Mouse (Mus musculus) layer of hippocampus, postnatal 25 days (tissue): ENCODE results near the gene Mrpl47. TPM values are rescaled to one million over a fixed set of nuclear protein-coding genes. Genes with fewer than 3 reads are reported as not detected.
"Not testable (repeated sequence)": the region's sequence is repeated elsewhere in the genome, so short reads cannot be mapped to it uniquely, and the experiment has no call there.

Source experiments
- DNase-seq, 2 experiments: peaks; one replicate each; pipeline ENCODE4 v3.0.0; 2022; ENCODE audit warnings: mixed read lengths in 2 of 2, low spot score in 1 of 2; ENCODE audit errors: extremely low spot score in 1 of 2
- total RNA-seq, 2 experiments: library from RNA; stranded (reverse); gene quantifications; 2 replicates each; pipeline ENCODE4 v1.2.3; 2021

Mrpl47 gene
- total RNA-seq, 2 experiments from 2014 or later = 21.1 to 22.5 TPM

DNA sequence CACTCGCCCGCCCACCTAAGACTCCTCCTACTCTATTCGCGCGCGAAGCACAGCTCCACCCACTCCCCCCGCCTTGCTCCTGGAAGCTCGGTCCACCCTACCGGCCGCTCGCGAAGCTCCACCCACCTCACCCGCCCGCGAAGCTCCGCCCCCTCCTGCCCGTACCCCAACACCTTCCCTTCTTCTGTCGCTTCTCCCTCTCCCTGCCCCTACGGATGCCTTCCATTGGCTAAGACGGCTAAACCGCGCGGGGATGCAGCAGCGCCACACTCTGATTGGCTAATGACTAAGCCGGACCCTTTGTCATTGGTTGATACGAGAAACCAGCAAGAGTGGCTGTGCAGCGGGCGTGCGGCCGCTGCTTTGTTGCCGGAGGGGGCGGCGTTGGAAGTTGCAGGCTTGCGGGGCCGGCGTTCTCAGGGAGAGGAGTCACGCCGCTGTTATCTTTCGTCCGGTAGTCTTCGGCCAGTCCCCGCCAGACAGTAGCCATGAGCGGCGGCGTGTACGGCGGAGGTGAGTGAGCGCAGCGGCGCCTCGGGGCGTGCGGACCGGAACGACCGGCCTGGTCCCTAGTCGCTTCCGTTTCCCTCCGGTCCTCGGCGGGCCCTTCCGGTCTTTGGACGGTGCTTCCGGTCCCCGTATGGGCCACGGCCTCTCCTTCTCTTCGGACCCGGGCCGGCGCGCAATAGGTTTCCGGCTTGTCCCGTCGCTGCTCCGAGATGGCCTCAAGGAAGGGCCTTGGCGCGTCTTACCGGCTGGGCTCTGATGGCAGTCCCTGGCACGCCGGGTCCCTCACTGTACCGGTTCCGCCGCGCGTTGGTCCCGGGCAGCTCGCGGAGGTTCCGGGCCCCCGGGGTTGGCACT lies 28.8 kb downstream of the Mrpl47 start:
- peak; percentile 85 to 90 for DNase-seq

DNA sequence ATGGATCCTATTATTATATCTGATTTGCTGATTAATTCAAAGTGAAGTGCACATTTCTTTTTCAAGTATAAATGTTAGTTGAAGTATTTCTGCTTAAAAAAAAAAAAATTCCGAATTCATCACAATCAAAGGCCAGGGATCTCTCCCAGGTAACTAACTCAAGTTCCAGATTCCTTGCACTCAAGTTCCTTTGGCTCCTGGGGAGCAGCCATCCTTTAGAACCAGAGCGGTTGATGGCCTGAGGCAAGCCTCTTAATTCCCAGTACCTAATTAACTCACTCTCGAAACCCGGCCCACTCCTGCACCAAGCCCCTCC lies 29.4 kb downstream of the Mrpl47 start:
- no peak for DNase-seq

DNA sequence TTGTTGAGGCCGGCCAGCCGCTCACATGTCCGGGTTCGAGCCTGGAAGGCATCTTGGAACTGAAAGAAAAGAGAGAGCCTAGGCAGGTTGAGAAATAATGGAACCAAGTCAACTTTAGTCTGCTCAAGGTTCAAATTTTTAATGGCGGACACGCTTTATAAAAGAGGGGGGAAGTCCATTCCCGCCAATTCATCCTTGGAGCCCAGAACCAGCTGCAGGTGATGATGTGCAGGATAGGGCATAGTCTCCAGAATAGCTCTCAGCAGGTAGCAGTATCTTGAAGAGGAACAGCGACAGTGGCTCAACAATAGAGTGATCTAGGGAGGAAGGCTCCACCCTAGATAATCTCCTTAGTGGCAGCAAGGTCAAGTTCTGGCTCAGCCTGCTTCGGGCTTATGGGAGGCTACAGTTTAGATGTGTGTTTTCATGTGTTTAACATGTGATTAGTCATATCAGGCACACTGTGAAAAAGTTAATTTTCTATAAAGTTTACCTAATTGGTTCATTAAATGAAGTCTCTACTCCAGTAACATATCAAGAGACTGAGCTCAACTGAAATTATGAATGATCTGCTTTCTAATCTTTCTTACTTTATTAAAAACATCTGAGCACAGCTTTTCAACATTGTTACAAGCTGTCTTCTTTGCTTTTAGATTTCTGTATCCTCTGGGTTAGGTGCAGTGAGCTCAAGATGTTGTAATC lies 31.6 kb downstream of the Mrpl47 start, which contains the start of gene Actl6a:
Gene Actl6a, plus strand, starts transcription at position 652 of the 702 bp plus-strand sequence.
- DNase-seq = not testable (repeated sequence)

DNA sequence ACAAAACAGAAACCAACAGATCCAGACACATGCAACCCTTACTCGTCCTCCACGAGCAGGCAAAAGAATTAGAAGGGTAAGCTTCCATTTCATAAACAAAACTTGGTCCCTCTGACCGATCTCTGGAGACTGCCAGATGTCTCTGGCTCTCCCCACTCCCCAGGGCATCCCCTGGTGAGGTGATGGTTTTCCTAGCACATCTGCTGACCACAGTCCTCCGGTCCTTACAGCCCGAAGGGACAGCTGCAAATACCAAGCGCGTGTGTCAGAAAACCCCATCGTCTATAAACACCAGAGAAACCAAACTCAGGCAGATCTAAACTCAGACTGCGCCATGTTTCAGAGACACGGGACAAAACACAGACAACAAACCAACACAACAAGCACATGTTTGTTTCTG lies 32.8 kb downstream of the Mrpl47 start:
- not testable (repeated sequence) for DNase-seq

DNA sequence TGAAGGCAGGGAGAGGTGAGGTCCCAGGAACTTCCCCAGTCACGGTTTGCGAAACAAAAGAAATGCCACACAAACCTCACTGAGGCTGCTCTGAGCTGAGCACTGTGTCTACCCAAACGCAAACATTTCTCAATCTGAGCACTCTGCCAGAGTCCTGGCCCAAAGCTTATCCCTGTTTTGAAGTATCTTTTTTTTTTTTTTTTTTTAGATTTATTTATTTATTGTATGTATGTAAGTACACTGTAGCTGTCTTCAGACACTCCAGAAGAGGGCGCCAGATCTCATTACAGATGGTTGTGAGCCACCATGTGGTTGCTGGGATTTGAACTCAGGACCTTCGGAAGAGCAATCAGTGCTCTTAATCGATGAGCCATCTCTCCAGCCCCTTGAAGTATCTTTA lies 33.4 kb downstream of the Mrpl47 start:
- not testable (repeated sequence) for DNase-seq

DNA sequence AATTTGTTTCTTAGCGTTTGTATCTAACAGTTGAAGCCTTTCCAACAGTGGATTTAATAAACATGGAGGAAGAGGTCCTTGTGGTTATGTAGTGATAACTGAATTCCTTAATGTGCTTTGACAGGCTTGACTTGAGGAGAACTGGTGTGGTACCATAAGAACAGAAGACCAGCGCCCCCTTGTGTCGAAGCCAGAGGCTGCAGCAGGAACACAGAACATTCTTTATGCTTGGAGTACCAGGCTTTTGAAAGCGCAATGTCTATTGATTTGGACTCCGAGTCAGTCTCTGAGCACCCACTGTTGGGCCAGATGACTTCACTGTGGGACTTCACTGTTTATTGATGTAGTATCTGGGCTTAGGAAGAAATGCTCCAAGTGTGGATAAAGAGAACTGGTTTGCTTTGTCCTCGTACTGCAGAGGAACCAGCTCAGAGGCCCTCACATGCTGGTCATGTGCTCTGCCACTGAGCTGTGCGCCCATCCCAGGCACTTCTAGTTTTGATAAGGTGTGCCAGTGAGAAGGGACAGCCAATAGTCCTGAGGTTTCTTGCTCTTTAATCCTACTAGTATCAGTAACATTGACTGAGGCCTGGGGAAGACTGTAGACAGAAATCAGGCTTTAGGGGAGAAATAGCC lies 39.1 kb downstream of the Mrpl47 start:
- peak; percentile 93 to 100 for DNase-seq

DNA sequence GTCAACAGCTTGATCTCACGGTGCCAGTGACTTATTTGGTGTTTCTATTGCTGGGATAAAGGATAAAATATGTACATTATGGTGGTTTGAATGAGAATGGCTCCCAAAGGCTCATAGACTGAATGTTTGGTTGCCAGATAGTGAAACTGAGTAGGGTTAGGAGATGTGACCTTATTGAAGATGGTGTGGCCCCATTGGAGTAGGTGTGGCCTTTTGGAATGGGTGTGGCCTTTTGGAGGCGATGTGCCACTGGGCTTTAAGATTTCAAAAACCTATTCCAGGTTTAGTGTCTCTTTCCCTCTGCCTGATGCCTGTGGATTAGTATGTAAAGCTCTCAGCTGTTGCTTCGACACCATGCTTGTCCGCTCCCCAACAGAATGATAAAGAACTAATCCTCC lies 41.8 kb downstream of the Mrpl47 start:
- DNase-seq = no peak

DNA sequence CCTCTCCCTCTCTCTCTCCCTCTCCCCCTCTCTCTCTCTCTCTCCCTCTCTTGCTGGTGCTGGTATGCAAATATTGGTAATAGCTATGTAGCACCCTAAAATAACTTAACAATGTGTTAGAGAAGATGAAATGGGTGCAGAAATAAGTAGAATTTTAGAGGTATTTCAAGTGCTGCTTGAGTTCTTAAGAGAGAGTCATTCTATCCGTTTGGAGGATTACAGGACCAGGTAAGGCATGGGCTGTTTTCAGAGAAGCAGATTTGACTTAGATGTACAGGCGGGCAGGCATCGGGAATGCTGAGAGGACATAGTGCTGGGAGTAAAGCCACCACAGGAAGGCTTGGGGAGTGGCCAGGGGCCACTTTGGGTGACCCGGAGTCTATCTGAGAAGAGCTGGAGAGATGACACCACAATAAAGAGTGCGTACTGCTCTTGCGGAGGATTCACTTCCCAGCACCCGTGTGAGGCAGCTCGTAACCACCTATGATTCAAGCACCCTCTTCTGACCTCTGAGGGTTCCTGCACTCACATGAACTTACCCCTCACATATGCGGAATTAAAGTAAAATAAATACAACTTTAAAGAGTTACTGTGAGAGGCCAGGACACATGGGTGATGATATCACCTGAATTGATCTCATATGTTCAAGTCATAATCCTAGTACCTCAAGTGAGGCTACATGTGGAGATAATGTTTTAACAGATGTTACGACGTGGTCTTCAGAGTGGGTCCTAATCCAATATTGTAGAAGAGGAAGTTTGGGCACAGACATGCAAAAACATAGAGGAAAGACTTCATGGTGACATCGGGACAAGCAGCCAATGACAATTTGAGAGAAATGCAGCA lies 42.4 kb downstream of the Mrpl47 start:
- DNase-seq = no peak

DNA sequence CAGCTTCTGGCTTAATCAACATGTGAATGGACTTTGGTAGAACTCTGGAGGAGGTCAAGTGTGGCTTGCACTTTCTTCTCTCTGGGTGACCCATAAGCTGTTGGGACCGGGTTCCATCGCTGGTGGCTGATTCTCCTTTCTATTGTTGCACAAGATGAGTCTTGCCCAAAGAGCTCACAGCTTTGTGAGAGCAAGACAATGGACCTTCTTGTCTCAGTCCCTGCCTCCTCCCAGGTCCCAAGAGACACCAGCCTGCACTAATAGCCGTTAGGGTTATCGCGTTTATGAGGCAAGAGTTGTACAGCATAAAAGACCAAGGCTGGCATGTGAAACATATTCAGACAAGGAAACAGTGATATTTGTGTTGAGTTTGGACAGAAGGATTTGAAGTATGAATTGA lies 43.2 kb downstream of the Mrpl47 start:
- no peak for DNase-seq

DNA sequence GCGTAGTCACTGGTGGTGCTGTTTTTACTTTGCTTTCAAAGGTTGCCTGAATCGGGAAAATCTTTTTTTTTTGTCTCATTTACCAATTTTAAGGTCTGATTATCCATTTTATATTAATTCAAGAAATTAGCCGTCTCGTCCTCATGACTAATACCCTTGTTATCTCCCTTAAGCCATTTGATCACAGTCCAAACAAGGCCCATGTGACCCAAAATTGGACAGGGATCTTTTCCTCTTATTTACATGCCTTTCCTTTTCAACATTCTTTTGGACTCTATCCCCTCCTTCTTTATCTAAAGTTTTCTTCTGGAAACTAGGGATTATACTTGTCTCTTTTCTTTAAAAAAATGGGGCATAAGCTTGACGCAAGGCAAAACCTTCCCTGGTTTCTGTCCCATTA lies 45.6 kb downstream of the Mrpl47 start:
- no peak for DNase-seq

DNA sequence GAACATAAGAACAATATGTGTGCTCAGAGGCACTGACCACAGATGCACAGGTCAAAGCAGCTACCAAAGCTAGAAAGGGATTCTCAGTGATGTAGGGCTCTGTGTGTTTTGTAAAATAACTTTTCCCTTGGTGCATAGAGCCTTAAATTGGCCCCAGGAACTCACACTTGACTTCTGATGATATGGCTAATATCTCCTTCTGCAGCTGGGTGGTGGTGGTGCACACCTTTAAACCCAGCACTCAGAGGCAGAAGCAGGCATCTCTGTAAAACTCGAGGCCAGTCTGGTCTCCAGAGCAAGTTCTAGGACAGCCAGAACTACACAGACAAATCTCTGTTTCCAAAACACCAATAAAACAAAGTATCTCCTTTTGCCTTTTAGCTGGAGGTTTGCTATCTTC lies 46.5 kb downstream of the Mrpl47 start:
- DNase-seq = no peak

DNA sequence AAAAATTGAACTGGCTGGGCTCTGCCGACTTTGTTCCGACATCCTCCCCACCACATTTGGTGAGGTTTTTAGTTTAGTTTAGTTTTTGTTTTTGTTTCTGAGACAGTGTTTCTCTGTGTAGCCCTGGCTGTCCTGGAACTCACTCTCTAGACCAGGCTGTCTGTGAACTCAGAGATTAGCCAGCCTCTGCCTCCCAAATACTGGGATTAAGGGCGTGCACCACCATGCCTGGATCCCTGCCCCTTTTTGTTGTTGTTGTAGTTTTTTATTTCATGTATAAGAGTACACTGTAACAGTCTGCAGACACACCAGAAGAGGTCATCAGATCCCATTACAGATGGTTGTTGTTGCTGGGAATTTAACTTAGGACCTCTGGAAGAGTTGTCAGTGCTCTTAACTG lies 47.4 kb downstream of the Mrpl47 start:
- no peak for DNase-seq

DNA sequence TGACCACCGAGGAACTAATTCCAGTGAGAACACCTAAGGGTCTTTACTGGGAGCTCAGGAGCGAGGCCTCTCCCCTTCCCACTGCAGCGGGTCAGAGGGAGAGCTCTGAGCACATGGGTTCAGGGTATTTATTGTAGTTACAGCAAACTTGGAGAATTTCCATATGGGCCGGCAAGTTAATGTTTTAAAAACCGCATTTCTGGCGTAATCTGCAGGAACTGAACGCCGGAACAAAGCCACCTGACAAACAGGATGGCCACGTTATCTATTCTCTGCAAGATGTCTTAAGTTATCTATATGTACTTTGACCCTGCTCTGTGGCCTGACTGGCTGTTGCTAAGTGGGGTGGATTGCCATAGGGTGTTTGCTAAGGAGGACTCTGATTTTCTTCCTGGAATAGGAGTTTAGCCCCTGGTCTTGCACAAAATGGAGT lies 47.8 kb downstream of the Mrpl47 start:
- DNase-seq = no peak

DNA sequence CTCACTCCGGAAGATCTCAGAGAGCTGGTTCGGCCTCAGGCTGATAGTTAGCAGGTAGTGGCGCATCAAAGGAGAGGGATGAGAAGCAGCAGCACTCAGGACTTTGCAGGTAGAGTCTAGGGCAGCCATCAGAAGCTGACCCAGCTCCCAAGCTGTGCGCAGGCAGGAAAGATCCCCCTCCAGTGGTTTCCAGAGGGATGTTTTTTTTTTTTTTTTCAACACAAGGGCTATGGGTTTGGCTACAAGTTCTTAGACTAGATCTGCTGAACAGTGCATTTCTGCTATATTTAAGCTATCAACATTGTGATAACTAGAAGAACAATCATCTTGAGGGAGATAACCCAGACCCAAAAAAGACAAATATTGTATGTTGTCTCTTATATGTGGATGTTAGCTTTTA lies 50.2 kb downstream of the Mrpl47 start:
- no peak for DNase-seq

DNA sequence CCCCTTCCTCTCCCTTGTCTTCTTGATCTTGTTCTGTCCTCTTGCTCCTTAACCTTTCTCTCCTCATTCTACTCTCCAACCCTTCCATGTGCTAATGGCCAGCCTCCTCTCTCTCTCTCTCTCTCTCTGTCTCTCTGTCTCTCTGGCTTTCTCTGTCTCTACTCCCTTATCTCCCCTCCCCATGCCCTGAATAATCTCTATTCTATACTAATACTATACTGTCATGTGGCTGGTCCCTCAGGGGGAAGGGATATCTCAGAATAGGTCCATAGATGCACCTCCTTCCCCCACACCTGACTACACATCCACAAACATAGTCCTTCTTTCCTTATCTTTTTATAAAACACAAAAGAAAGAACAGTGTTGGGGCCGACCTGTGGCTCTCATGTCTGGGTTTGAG lies 50.9 kb downstream of the Mrpl47 start:
- no peak for DNase-seq

DNA sequence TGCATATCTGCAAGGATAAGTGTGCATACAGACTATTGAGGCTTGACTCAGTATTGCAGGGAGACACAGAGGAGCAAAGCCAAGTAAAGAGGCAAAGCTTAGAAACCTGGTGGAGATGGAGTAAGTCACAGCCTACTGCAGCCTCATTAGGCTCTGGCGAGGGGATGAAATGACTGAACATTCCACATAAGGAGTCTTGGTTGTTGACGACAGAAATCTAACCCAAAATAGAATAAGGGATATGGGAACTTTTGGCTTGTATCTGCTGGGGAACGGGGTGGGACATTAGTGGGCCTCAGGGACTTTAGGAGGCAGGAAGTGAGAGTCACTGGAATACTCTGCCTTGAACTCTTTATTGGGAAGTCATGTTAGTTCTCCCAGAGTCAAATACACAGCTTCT lies 52.8 kb downstream of the Mrpl47 start:
- DNase-seq = no peak

DNA sequence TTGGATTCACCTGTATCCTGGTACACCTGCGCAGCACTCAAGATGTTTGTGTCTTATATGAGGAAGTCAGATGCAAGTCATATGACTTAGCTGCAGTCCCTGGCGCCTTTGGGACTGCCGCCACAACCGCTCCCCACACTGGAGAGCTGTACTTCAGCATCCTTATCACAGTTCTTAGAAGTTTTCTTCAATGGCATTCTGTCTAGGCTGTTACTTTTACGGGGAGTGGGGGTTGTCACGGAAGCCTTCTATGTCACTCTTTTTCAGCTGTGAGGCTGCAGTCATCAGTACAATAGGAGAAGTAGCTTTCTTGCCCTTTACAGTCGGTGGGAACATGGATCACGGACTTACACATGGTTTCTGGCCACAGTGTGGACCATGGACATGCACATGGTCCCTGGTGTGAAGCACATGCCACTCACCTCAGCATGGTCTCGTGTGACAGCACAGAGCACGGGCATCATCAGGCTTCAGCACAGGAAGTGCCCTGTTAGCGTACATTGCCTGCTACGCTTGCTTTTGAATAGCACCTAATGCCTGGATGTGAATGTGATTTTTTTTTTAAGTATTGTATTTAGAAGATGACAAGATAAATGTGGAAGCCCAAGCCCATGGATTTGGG lies 54.4 kb downstream of the Mrpl47 start:
- no peak for DNase-seq

DNA sequence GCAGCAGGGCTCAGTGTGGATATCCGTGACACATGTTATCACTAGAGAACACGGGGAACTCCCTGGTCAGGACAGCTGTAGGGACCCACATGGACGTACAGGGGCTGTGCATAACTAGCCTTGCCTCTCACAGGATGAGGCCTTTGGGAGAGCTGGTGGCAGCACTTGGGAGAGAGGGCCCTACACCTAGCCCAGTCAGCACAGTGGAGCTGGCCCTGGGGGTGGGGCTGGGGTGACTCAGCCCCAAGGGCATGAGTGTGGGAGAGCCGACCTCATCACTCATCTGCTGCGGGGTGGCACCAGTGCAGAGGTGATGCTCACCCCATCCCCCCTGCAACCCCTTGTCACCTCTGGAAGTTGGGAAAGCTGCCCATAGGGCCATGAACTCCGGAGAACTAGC lies 61.0 kb downstream of the Mrpl47 start:
- no peak for DNase-seq
